Comparison of ENCODE assay signal across 8 mouse cellular contexts in the genomic region with DNA sequence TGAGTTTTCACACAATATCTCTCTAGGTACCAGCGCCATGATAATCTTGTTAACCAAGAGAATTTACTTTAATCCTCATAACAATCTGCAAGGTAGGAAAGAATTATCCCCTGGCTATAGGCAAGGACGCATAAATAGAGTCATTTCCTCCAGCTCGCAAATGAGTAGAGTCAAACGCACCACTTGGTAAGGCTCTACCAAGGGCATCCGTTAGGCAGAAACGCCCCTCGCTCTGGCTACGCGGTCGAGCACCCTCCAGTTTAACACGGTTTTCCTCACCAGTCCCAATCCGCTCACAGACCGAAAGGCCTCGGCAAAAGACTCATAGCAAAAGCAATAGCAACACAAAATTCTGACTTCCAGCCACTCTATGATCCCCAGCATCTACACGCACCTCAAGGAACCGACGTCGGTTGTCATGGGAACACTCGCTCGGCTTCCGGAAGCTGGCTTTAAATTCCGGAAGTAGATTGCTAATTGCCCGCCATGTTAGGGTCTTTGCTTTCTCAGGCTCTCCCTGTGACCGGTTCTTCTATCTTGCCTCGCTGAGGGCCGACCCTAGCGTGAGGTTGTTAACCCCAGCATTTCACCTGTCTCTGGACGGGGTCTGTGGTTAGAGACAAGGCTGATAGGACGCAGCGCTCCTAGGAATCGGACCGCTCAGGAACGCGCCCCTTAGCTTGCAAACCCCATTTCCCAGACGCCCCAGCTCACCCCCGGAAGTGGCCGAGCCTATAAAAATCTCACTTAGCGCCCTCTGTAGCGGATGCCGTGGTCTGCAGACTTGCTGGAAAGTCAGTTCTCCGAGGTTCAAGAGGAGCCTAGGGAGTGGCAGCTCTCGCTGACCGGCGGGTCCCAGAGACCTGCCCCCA. TPM values are rescaled to one million over a fixed set of nuclear protein-coding genes. Genes with fewer than 3 reads are reported as not detected.
A peak's percentile ranks its signal among the peaks of the same experiment; 100 is the strongest.
DNase-seq lines count a peak whose midpoint lies in the region; ATAC-seq and TF ChIP-seq lines count a peak whose summit lies in the region.

A gene (plus strand): TSS at position 483 of the 872 bp plus-strand sequence.
A gene (minus strand): TSS at position 673 of the 872 bp plus-strand sequence.

- H3K4me3 ChIP-seq in E14TG2a.4 (replicated peaks; ENCODE audit: low read length), result peak within 1 kb of the TSS; percentile 94
- H3K4me3 ChIP-seq in forebrain, embryonic 12.5 days (replicated peaks), result peak within 1 kb of the TSS; percentile 56
- peak within 1 kb of the TSS; percentile 66 for H3K4me3 ChIP-seq in heart, postnatal 0 days (ENCODE audit: low read depth, low read length)
- peak within 1 kb of the TSS; percentile 82 for H3K4me3 ChIP-seq in liver, embryonic 16.5 days (ENCODE audit: low read depth, low read length)
- H3K4me3 ChIP-seq in neural tube, embryonic 13.5 days, result peak within 1 kb of the TSS; percentile 53
- peak within 1 kb of the TSS; percentile 95 for H3K4me3 ChIP-seq in testis, adult 2 months (ENCODE audit: control insufficient read depth, low read depth, low read length)

- H3K9ac ChIP-seq in forebrain, embryonic 12.5 days, result peak within 1 kb of the TSS; percentile 75
- peak within 1 kb of the TSS; percentile 70 for H3K9ac ChIP-seq in heart, postnatal 0 days (replicated peaks; ENCODE audit: low read depth, low read length)
- H3K9ac ChIP-seq in liver, embryonic 16.5 days (ENCODE audit: low read depth, low read length), result peak within 1 kb of the TSS; percentile 88
- H3K9ac ChIP-seq in neural tube, embryonic 13.5 days, result peak within 1 kb of the TSS; percentile 74

- H3K4me2 ChIP-seq in forebrain, embryonic 12.5 days, result peak within 1 kb of the TSS; percentile 74
- H3K4me2 ChIP-seq in heart, postnatal 0 days (ENCODE audit: low read depth, low read length), result peak within 1 kb of the TSS; percentile 93
- H3K4me2 ChIP-seq in liver, embryonic 16.5 days (ENCODE audit: low read depth, low read length), result peak within 1 kb of the TSS; percentile 76
- peak within 1 kb of the TSS; percentile 80 for H3K4me2 ChIP-seq in neural tube, embryonic 13.5 days

- H3K27ac ChIP-seq in forebrain, embryonic 12.5 days, result peak within 1 kb of the TSS; percentile 87
- H3K27ac ChIP-seq in heart, postnatal 0 days (ENCODE audit: low read depth), result peak within 1 kb of the TSS; percentile 86
- peak within 1 kb of the TSS; percentile 90 for H3K27ac ChIP-seq in liver, embryonic 16.5 days (ENCODE audit: low read length)
- peak within 1 kb of the TSS; percentile 91 for H3K27ac ChIP-seq in neural tube, embryonic 13.5 days (replicated peaks)
- peak within 1 kb of the TSS; percentile 89 for H3K27ac ChIP-seq in testis, adult 2 months (ENCODE audit: control insufficient read depth, insufficient read depth, low read depth, low read length)

- peak; percentile 95 for DNase-seq in c-Kit-positive CD71-positive TER-119-positive erythroid progenitor cells, embryonic 14.5 days (ENCODE audit: low spot score)
- peak; percentile 95 for DNase-seq in heart, postnatal 0 days (ENCODE audit: low spot score)
- peak; percentile 91 to 95 for DNase-seq in kidney, postnatal 4 days

- ATAC-seq in forebrain, embryonic 12.5 days (ENCODE audit: low FRiP score), result peak; percentile 96
- peak; percentile 94 for ATAC-seq in heart, postnatal 0 days (ENCODE audit: insufficient read depth, low read depth)
- peak; percentile 92 for ATAC-seq in liver, embryonic 16.5 days (ENCODE audit: low read depth)
- ATAC-seq in neural tube, embryonic 13.5 days (ENCODE audit: low read depth), result peak; percentile 97

- TF ChIP-seq POLR2A in testis, adult 2 months (IDR thresholded peaks at IDR 0.05; ENCODE audit: control insufficient read depth, low read depth, low read length), result peak; percentile 57; the same call in 1 of the 2 replicates

- H3K27me3 ChIP-seq in E14TG2a.4 (ENCODE audit: insufficient read depth, low read length), result no peaks in the 10 kb centered on the region
- H3K27me3 ChIP-seq in forebrain, embryonic 12.5 days, result no peaks in the 10 kb centered on the region
- no peaks in the 10 kb centered on the region for H3K27me3 ChIP-seq in heart, postnatal 0 days (ENCODE audit: control insufficient read depth, insufficient read depth, low read length)
- no peaks in the 10 kb centered on the region for H3K27me3 ChIP-seq in liver, embryonic 16.5 days (ENCODE audit: control insufficient read depth, insufficient read depth, low read depth, low read length)
- H3K27me3 ChIP-seq in neural tube, embryonic 13.5 days, result no peaks in the 10 kb centered on the region
- H3K27me3 ChIP-seq in testis, adult 2 months (ENCODE audit: control insufficient read depth, insufficient read depth, low read length), result no peaks in the 10 kb centered on the region

- peaks cover 37% of the 10 kb centered on the region for H3K36me3 ChIP-seq in E14TG2a.4 (ENCODE audit: insufficient read depth, low read length)
- peaks cover 31% of the 10 kb centered on the region for H3K36me3 ChIP-seq in forebrain, embryonic 12.5 days (replicated peaks)
- peaks cover 30% of the 10 kb centered on the region for H3K36me3 ChIP-seq in heart, postnatal 0 days (replicated peaks; ENCODE audit: control insufficient read depth, insufficient read depth, low read length)
- H3K36me3 ChIP-seq in liver, embryonic 16.5 days (ENCODE audit: control insufficient read depth, insufficient read depth), result 0 out of 2 replicates have a peak, but pooled peaks cover 5% of the 10 kb centered on the region
- peaks cover 36% of the 10 kb centered on the region for H3K36me3 ChIP-seq in neural tube, embryonic 13.5 days
- no peaks in the 10 kb centered on the region for H3K36me3 ChIP-seq in testis, adult 2 months (ENCODE audit: control insufficient read depth, insufficient read depth, low read length)

- peak; percentile 28 for TF ChIP-seq CTCF in E14TG2a.4 (conservative IDR thresholded peaks at IDR 0.05; ENCODE audit: low read length)
- TF ChIP-seq CTCF in heart, postnatal 0 days (IDR thresholded peaks at IDR 0.05; ENCODE audit: low read depth), result peak; percentile 60
- no peak for TF ChIP-seq CTCF in testis, adult 2 months (IDR thresholded peaks at IDR 0.05; ENCODE audit: control insufficient read depth, insufficient read depth, insufficient replicate concordance, low read depth, low read length)

- WGBS in forebrain, embryonic 12.5 days, result under 1% methylated on average over 44 of the region's 44 CpGs
- under 1% methylated on average over 44 of the region's 44 CpGs for WGBS in heart, postnatal 0 days
- under 1% methylated on average over 44 of the region's 44 CpGs for WGBS in liver, embryonic 16.5 days (ENCODE audit: insufficient replicate concordance)
- WGBS in neural tube, embryonic 13.5 days, result under 1% methylated on average over 44 of the region's 44 CpGs

- no peaks in the 10 kb centered on the region for H3K9me3 ChIP-seq in E14TG2a.4 (ENCODE audit: low read length)
- no peaks in the 10 kb centered on the region for H3K9me3 ChIP-seq in forebrain, embryonic 12.5 days
- H3K9me3 ChIP-seq in heart, postnatal 0 days (replicated peaks; ENCODE audit: control insufficient read depth, low read length), result no peaks in the 10 kb centered on the region
- H3K9me3 ChIP-seq in liver, embryonic 16.5 days (replicated peaks; ENCODE audit: control insufficient read depth, low read length), result no peaks in the 10 kb centered on the region
- H3K9me3 ChIP-seq in neural tube, embryonic 13.5 days, result no peaks in the 10 kb centered on the region

- 0 out of 2 replicates have a peak, but pooled peaks have one; percentile 56 for TF ChIP-seq EP300 in heart, postnatal 0 days (IDR thresholded peaks at IDR 0.05; ENCODE audit: low read depth)

- peaks cover 22% of the 10 kb centered on the region for H3K4me1 ChIP-seq in E14TG2a.4 (replicated peaks; ENCODE audit: low read depth, low read length)
- H3K4me1 ChIP-seq in forebrain, embryonic 12.5 days, result peaks cover 17% of the 10 kb centered on the region
- H3K4me1 ChIP-seq in heart, postnatal 0 days (ENCODE audit: control insufficient read depth, insufficient read depth), result peaks cover 21% of the 10 kb centered on the region; the same call in 1 of the 2 replicates
- peaks cover 17% of the 10 kb centered on the region for H3K4me1 ChIP-seq in liver, embryonic 16.5 days (ENCODE audit: control insufficient read depth, low read depth, low read length)
- peaks cover 33% of the 10 kb centered on the region for H3K4me1 ChIP-seq in neural tube, embryonic 13.5 days (replicated peaks)
- H3K4me1 ChIP-seq in testis, adult 2 months (ENCODE audit: control insufficient read depth, insufficient read depth, low read length), result peaks cover 2% of the 10 kb centered on the region

RNA-seq across cellular contexts. Expression of the first gene that starts in this region (rescaled TPM):
- 17.1 and 18.1 TPM in 2 replicates for polyA plus RNA-seq in forebrain, embryonic 12.5 days (2016; fragmentation: Nextera tagmentation; extraction: Ambion mirVana)
- 11.9 and 22.7 TPM in 2 replicates for total RNA-seq in heart, postnatal 0 days (2014; rRNA removed; ENCODE audit: low replicate concordance)
- polyA plus RNA-seq in heart, postnatal 0 days (2015; fragmentation: Nextera tagmentation; extraction: Ambion mirVana), result 13.7 and 15.5 TPM in 2 replicates
- polyA plus RNA-seq in liver, embryonic 16.5 days (2015; fragmentation: Nextera tagmentation; extraction: Ambion mirVana), result 17.0 and 19.6 TPM in 2 replicates
- 17.7 and 18.0 TPM in 2 replicates for polyA plus RNA-seq in neural tube, embryonic 13.5 days (2015; fragmentation: Nextera tagmentation; extraction: Ambion mirVana)
- polyA plus RNA-seq in testis, adult 2 months (2012; rRNA removed), result 27.0 and 34.2 TPM in 2 replicates

RNA-seq across cellular contexts. Expression of the second gene that starts in this region (rescaled TPM):
- polyA plus RNA-seq in forebrain, embryonic 12.5 days (2016; fragmentation: Nextera tagmentation; extraction: Ambion mirVana), result 49.0 and 52.8 TPM in 2 replicates
- total RNA-seq in heart, postnatal 0 days (2014; rRNA removed; ENCODE audit: low replicate concordance), result 6.7 and 8.1 TPM in 2 replicates
- polyA plus RNA-seq in heart, postnatal 0 days (2015; fragmentation: Nextera tagmentation; extraction: Ambion mirVana), result 11.9 and 12.1 TPM in 2 replicates
- polyA plus RNA-seq in liver, embryonic 16.5 days (2015; fragmentation: Nextera tagmentation; extraction: Ambion mirVana), result 10.5 and 10.6 TPM in 2 replicates
- 34.8 and 38.2 TPM in 2 replicates for polyA plus RNA-seq in neural tube, embryonic 13.5 days (2015; fragmentation: Nextera tagmentation; extraction: Ambion mirVana)
- 18.3 and 24.5 TPM in 2 replicates for polyA plus RNA-seq in testis, adult 2 months (2012; rRNA removed)

Comparison
In these comparisons a context has a peak if more than half of its experiments do, and no peak if none do; other contexts are left out.
1. Peak in every context shown above with its lines: DNase-seq, ATAC-seq, H3K4me3 ChIP-seq and H3K27ac ChIP-seq.